Mouse (Mus musculus) G1E (cell line): ENCODE measurements around the gene Rnf114. TPM values are rescaled to one million over a fixed set of nuclear protein-coding genes. Genes with fewer than 3 reads are reported as not detected.

ENCODE experiments used
- ATAC-seq: 2 replicates; pipeline ENCODE4 v1.8.0; 2016; ENCODE audit warnings: mild to moderate bottlenecking; ENCODE audit not compliant: insufficient number of reproducible peaks, poor library complexity, low FRiP score, severe bottlenecking; ENCODE audit errors: extremely low read depth
- DNase-seq: peaks from one replicate; pipeline ENCODE4 v3.0.0; 2012; ENCODE audit warnings: low spot score
- H3K27me3 ChIP-seq: 2 replicates; pipeline ENCODE4 v1.6.1; 2012; ENCODE audit warnings: mild to moderate bottlenecking, low read length, inconsistent platforms; ENCODE audit not compliant: insufficient read depth
- H3K36me3 ChIP-seq: replicated peaks from 2 replicates; pipeline ENCODE3; 2012; ENCODE audit warnings: mild to moderate bottlenecking, inconsistent platforms
- H3K4me1 ChIP-seq: 2 replicates; pipeline ENCODE4 v1.6.1; 2012; ENCODE audit warnings: low read depth, low read length, inconsistent platforms, mixed read lengths; ENCODE audit not compliant: insufficient read depth
- H3K4me3 ChIP-seq: 2 replicates; pipeline ENCODE4 v1.5.1; 2012; ENCODE audit warnings: low read depth, mild to moderate bottlenecking, inconsistent platforms, low read length, moderate library complexity, mixed read lengths
- H3K9me3 ChIP-seq: replicated peaks from 2 replicates; pipeline ENCODE4 v1.6.1; 2012; ENCODE audit warnings: inconsistent platforms
- CTCF ChIP-seq: IDR thresholded peaks from 2 replicates; pipeline ENCODE4 v1.5.1; 2012; ENCODE audit warnings: low read depth, low read length, inconsistent platforms, mixed read lengths
- GATA1 ChIP-seq: IDR thresholded peaks from 2 replicates; pipeline ENCODE4 v1.6.1; 2012; ENCODE audit warnings: borderline replicate concordance, low read length, inconsistent platforms, mixed read lengths
- GATA2 ChIP-seq: IDR thresholded peaks from 2 replicates; pipeline ENCODE4 v1.6.1; 2012; ENCODE audit warnings: low read depth, low read length, inconsistent platforms, borderline replicate concordance
- POLR2AphosphoS5 ChIP-seq: IDR thresholded peaks from 2 replicates; pipeline ENCODE4 v1.6.1; 2012; ENCODE audit warnings: low read depth, low read length, inconsistent platforms; ENCODE audit not compliant: insufficient replicate concordance
- TAL1 ChIP-seq: conservative IDR thresholded peaks from 2 replicates; pipeline ENCODE4 v1.6.1; 2012; ENCODE audit warnings: low read depth, low read length, inconsistent platforms, mixed read lengths
- polyA plus RNA-seq: library from polyadenylated mRNA; stranded (reverse); fragments of >175 nt; gene quantifications from 2 replicates; pipeline ENCODE4 v1.2.3, GENCODE M21; 2012
- total RNA-seq, 2 experiments: library from RNA; stranded (forward) in 1 of 2; stranded (reverse) in 1 of 2; fragments of 200-1000 nt in 1 of 2; fragments of >200 nt in 1 of 2; fragmentation: Nextera tagmentation in 1 of 2; gene quantifications; 2 replicates each; pipeline ENCODE4 v1.2.3; 2014 to 2017

Rnf114 gene
- total and polyA plus RNA-seq, 3 experiments, result 18.4 to 41.5 (median 32.1) TPM

DNA sequence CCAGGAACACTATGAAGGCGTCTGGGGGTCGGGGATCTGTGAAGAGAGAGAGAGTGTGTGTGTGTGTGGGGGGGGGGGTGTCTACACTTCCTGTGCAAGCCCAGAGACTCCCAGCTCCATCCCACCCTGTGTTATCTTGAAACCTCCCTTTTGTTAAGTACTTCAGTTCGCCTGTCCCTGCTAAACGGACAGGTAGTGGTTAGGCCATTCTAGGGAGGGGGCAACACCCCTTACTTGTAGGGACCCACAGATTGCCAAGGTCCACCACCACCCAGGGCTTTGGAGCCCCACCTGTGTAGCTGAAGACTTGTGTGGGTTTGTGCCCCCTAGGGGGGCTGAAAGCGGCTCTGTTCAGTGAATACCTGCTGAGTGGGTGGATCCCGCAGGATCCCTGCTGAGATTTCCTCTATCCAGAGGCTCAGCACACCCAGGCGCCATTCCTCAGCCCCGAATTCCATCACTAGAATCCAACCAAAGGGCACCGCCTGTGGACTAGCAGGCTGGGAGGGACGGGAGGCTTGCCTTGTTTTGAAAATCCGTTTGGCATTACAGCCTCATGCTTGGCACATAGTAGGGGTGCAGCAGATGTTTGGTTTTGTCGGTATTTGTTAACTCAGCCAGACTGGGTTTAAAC lies 48.1 kb downstream of the Rnf114 start:
- TF ChIP-seq CTCF (no peak), GATA2 (no peak), POLR2AphosphoS5 (no peak), TAL1 (no peak), GATA1 (no peak)
- DNase-seq, result no peak
- Histone ChIP-seq H3K4me3 (no peak overlapping the region), H3K9me3 (no peaks in the 10 kb centered on the region), H3K27me3 (peaks cover 62% of the 10 kb centered on the region), H3K4me1 (peaks cover 7% of the 10 kb centered on the region; the same call in 1 of the 2 replicates), H3K36me3 (no peaks in the 10 kb centered on the region)
- ATAC-seq, result no peak

DNA sequence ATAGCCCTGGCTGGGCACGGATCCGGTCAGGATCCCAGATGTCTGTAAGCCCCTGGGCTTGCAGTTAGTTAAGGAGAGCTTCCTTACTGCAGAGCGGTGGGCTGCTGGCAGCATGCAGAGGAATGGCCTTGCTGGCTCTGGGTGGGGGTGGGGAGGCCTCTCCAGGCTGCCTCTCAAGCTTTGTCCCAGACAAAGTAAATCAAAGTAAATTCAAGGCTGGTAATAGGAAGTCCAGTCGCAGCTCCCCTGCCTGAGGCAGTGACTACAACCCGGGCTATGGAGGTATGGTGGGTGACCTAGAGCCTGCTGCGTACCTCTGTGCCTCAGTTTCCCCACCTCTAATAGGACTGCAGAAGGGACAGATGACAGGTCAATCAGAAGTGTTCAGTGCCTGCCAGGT lies 48.9 kb downstream of the Rnf114 start:
- Histone ChIP-seq H3K4me1 (peaks cover 7% of the 10 kb centered on the region; the same call in 1 of the 2 replicates), H3K27me3 (peaks cover 58% of the 10 kb centered on the region), H3K4me3 (no peak overlapping the region), H3K9me3 (no peaks in the 10 kb centered on the region), H3K36me3 (no peaks in the 10 kb centered on the region)
- TF ChIP-seq CTCF, result no peak
- TF ChIP-seq GATA2, result no peak
- DNase-seq, result no peak
- ATAC-seq, result no peak

DNA sequence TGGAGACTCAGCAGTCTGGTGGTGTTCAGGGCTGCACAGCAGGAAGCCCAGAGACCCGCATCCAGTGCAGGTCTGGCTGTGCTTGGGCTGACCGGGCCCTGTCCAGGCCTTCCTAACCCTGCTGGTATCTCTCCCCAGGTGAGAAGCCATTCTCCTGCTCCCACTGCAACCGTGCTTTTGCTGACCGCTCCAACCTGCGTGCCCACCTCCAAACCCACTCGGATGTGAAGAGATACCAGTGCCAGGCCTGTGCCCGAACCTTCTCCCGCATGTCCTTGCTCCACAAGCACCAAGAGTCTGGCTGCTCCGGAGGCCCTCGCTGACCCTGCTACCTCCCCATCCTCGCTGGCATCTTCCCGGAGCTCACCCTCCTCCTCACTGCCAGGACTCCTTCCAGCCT lies 49.3 kb downstream of the Rnf114 start:
- Histone ChIP-seq H3K4me1 (peaks cover 7% of the 10 kb centered on the region; the same call in 1 of the 2 replicates), H3K27me3 (peaks cover 54% of the 10 kb centered on the region)

DNA sequence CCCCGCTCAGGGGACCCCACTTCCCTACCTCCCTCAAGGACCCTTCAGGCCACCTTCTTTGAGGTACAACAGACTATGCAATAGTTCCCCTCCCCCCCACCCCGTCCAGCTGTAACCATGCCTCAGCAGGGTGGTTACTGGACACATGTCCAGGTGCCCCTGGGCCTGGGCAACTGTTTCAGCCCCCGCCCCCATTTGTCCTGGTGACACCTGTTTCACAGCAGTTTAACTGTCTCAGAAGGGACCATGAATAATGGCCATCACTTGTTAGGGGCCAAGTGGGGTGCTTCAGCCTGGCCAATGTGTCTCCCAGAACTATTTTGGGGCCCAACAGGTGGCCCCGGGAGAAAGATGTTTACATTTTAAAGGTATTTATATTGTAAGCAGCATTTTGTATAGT lies 49.9 kb downstream of the Rnf114 start:
- Histone ChIP-seq H3K4me1 (peaks cover 7% of the 10 kb centered on the region; the same call in 1 of the 2 replicates), H3K9me3 (no peaks in the 10 kb centered on the region), H3K36me3 (no peaks in the 10 kb centered on the region), H3K4me3 (no peak overlapping the region), H3K27me3 (peaks cover 49% of the 10 kb centered on the region)
- DNase-seq (no peak), ATAC-seq (no peak)
- TF ChIP-seq POLR2AphosphoS5 (no peak), TAL1 (no peak), GATA1 (no peak)

More for the DNA sequence above, 49.3 kb downstream of the Rnf114 start:
- DNase-seq, result no peak
- no peak overlapping the region for H3K4me3 ChIP-seq
- no peak for ATAC-seq
- H3K9me3 ChIP-seq, result no peaks in the 10 kb centered on the region
- no peaks in the 10 kb centered on the region for H3K36me3 ChIP-seq
- no peak for TF ChIP-seq TAL1
- TF ChIP-seq CTCF, result no peak
- TF ChIP-seq GATA2, result no peak
- no peak for TF ChIP-seq GATA1
- TF ChIP-seq POLR2AphosphoS5, result no peak

DNA sequence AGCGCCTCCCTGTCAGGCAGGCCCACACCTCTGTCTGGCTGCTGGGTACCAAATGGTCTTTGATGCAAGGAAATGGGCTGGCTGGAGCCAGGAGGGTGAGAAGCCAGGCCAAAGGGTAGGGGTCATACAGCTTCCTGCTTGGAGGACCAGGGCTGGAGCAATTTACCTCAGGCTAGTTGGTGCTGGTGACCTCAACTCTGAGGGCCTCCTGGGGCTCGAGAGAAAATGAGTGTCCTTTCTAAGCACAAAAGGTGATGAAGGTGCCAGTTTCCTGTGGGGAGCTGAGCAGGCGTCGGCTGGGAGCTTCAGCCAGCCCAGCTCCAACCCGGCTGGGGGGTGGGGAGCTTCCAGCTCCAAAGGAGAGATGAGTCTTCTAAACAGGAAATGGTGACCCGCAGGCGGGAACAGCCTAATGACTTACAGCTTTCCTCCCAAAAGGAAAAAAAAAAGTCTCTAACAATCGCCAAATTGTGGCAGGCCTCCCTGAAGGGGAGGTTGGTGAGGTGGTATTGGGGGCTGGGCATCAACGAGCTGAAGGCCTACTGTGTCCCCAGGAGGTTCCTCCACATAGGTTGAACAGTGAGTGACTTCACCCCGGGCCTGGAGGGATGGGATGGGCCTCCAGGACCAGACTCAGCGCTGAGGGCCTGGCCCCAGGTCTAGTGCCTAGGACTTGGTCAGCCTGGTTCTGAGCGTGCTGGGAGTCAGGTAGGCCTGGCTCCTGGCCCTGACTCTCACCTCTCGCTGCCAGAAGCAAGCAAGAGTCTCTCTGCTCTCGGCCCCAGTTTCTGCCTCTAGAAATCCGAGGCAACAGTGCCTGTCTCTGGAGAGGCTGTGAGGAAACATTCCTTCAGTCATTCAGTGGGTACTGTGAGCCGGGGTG lies 50.9 kb downstream of the Rnf114 start:
- H3K27me3 ChIP-seq, result peaks cover 53% of the 10 kb centered on the region
- no peak for DNase-seq
- no peak for ATAC-seq
- H3K4me1 ChIP-seq, result no peaks in the 10 kb centered on the region
- no peaks in the 10 kb centered on the region for H3K9me3 ChIP-seq
- no peak overlapping the region for H3K4me3 ChIP-seq
- TF ChIP-seq TAL1 (no peak), GATA2 (no peak), GATA1 (no peak), POLR2AphosphoS5 (no peak), CTCF (no peak)
- no peaks in the 10 kb centered on the region for H3K36me3 ChIP-seq

DNA sequence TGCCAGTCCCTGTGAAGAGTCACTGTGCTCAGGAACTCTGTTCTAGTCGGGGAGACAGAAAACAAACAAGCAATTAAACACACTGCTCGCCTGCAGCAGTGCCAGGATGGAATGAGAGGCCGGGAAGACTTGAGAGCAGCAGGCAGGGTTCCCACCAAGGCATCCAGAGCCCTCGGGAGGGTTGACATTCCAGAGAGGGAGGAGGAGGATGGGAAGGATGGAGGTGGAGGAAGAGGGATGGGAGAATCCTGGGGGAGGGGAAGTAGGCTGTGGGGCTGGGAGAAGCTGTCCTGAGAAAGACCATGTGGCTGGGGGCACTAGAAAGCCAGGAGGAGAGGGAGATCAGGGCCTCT lies 51.5 kb downstream of the Rnf114 start:
- H3K4me3 ChIP-seq, result no peak overlapping the region
- peaks cover 48% of the 10 kb centered on the region for H3K27me3 ChIP-seq
- no peaks in the 10 kb centered on the region for H3K9me3 ChIP-seq
- H3K4me1 ChIP-seq, result no peaks in the 10 kb centered on the region
- DNase-seq, result no peak
- no peaks in the 10 kb centered on the region for H3K36me3 ChIP-seq
- no peak for ATAC-seq
- TF ChIP-seq TAL1 (no peak), POLR2AphosphoS5 (no peak), GATA2 (no peak), GATA1 (no peak), CTCF (no peak)

DNA sequence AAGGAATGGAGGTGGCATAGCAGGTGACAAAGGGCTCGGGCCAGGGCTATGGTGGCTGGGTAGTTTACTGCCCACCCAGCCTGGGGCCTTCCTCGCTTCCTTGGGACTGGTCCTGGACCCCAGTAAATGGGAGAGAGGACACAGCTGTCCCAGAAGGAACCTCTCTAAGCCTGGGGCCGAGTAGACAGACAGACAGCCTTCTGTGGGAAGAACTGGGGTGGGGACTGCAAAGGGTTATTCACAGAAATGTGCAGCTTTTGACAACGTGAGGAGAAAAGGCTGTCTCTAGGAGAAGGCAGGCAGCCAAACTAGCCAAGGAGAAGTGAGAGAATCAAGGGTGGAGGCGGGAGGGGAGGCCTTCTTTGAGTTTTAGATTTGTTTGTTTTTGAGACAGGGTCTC lies 52.0 kb downstream of the Rnf114 start:
- Histone ChIP-seq H3K4me1 (no peaks in the 10 kb centered on the region), H3K9me3 (no peaks in the 10 kb centered on the region), H3K4me3 (no peak overlapping the region), H3K27me3 (peaks cover 45% of the 10 kb centered on the region), H3K36me3 (no peaks in the 10 kb centered on the region)
- ATAC-seq (no peak), DNase-seq (no peak)
- TF ChIP-seq CTCF, result no peak
- no peak for TF ChIP-seq GATA2
- TF ChIP-seq TAL1, result no peak
- TF ChIP-seq GATA1, result no peak
- TF ChIP-seq POLR2AphosphoS5, result no peak
